Mouse (Mus musculus): ENCODE data around the gene Cdk14. TPM values are rescaled to one million over a fixed set of nuclear protein-coding genes. Genes with fewer than 3 reads are reported as not detected.

The Cdk14 gene
- polyA plus RNA-seq, 2 experiments: 0.68 to 1.4 TPM

GRCm38 (mm10) chr5:4891862-4892704 is 528.0 kb downstream of the Cdk14 start:
- Histone ChIP-seq H3K27me3 (ENCODE audit: control insufficient read depth, insufficient read depth, low read length) (no peaks in the 10 kb centered on the region), H3K36me3 (replicated peaks; ENCODE audit: control insufficient read depth, insufficient read depth, low read depth) (no peaks in the 10 kb centered on the region), H3K4me2 (ENCODE audit: low read depth) (no peak overlapping the region), H3K9ac (replicated peaks) (no peak overlapping the region), H3K4me1 (replicated peaks; ENCODE audit: control insufficient read depth in 2 of 2, insufficient read depth in 2 of 2, low read length in 1 of 2) (no peaks in the 10 kb centered on the region), H3K9me3 (ENCODE audit: control insufficient read depth, low read length) (no peaks in the 10 kb centered on the region), H3K27ac (no peak overlapping the region), H3K4me3 (ENCODE audit: insufficient read depth in 1 of 2, low read depth in 2 of 2, low read length in 2 of 2) (no peak overlapping the region)
- ATAC-seq (ENCODE audit: insufficient read depth) (no peak), DNase-seq (ENCODE audit: low read depth in 3 of 3, low spot score in 3 of 3) (no peak)
- 64% methylated on average over 17 of the region's 17 CpGs for whole genome bisulfite sequencing (ENCODE audit: insufficient replicate concordance)
- TF ChIP-seq CTCF (IDR thresholded peaks at IDR 0.05; ENCODE audit: low read depth) (no peak), EP300 (IDR thresholded peaks at IDR 0.05; ENCODE audit: low read depth) (no peak)

DNA sequence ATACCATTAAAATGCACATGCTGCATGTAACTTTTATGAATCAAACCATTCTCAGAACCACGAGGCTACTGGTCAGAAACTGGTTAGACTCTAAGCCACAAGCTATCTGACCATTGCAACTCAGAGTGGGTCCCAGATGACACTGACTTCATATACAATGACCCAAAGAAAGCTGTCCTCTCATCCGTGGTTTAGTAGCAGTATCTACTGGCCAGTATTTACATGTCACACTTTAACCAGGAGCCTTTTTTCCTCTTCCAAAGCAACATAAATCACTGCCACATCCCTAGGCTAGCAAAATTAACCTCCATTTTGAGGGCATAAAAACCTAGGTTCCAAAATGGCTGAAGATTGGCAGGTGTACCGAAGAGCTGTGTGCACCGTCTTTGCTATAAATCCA is 533.0 kb downstream of the Cdk14 start:
- no peak for TF ChIP-seq EP300 (IDR thresholded peaks at IDR 0.05; ENCODE audit: low read depth)
- no peak for TF ChIP-seq CTCF (IDR thresholded peaks at IDR 0.05; ENCODE audit: low read depth)
- Histone ChIP-seq H3K4me3 (ENCODE audit: insufficient read depth in 1 of 2, low read depth in 2 of 2, low read length in 2 of 2) (no peak overlapping the region), H3K4me2 (ENCODE audit: low read depth) (no peak overlapping the region), H3K4me1 (replicated peaks; ENCODE audit: control insufficient read depth in 2 of 2, insufficient read depth in 2 of 2, low read length in 1 of 2) (no peaks in the 10 kb centered on the region), H3K9me3 (ENCODE audit: control insufficient read depth, low read length) (no peaks in the 10 kb centered on the region), H3K9ac (replicated peaks) (no peak overlapping the region), H3K27ac (no peak overlapping the region), H3K27me3 (ENCODE audit: control insufficient read depth, insufficient read depth, low read length) (no peaks in the 10 kb centered on the region), H3K36me3 (replicated peaks; ENCODE audit: control insufficient read depth, insufficient read depth, low read depth) (no peaks in the 10 kb centered on the region)
- ATAC-seq (ENCODE audit: insufficient read depth): no peak
- 60% methylated on average over 4 of the region's 4 CpGs for WGBS (ENCODE audit: insufficient replicate concordance)
- no peak for DNase-seq (ENCODE audit: low read depth in 3 of 3, low spot score in 3 of 3)

DNA sequence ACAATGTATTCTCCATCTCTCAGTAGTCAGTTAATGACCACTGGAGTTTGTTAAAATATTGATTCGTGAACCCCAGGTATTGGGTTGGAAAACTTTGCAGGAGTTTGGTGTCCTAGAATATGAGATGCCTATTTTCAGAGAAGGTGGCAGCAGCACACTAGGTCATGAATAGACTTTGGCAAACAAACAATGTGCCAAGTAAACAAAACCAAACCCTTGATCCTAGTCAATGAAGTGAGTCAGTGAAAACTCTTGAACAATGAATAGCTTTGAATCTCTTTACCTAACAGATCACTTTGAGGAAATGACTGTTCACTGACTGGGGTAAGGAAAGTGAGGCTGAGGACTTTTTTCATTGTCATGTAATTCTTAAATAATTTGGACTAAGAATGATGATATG is 537.3 kb downstream of the Cdk14 start:
- TF ChIP-seq EP300 (IDR thresholded peaks at IDR 0.05; ENCODE audit: low read depth): no peak
- TF ChIP-seq CTCF (IDR thresholded peaks at IDR 0.05; ENCODE audit: low read depth): no peak
- DNase-seq (ENCODE audit: low read depth in 3 of 3, low spot score in 3 of 3): no peak
- ATAC-seq (ENCODE audit: insufficient read depth): no peak
- Histone ChIP-seq H3K9ac (replicated peaks) (no peak overlapping the region), H3K4me2 (ENCODE audit: low read depth) (no peak overlapping the region), H3K4me1 (replicated peaks; ENCODE audit: control insufficient read depth in 2 of 2, insufficient read depth in 2 of 2, low read length in 1 of 2) (no peaks in the 10 kb centered on the region), H3K9me3 (ENCODE audit: control insufficient read depth, low read length) (no peaks in the 10 kb centered on the region), H3K27ac (no peak overlapping the region), H3K27me3 (ENCODE audit: control insufficient read depth, insufficient read depth, low read length) (no peaks in the 10 kb centered on the region), H3K4me3 (ENCODE audit: insufficient read depth in 1 of 2, low read depth in 2 of 2, low read length in 2 of 2) (no peak overlapping the region), H3K36me3 (replicated peaks; ENCODE audit: control insufficient read depth, insufficient read depth, low read depth) (no peaks in the 10 kb centered on the region)
- WGBS (ENCODE audit: insufficient replicate concordance): 68% methylated on average over 1 of the region's 1 CpGs

DNA sequence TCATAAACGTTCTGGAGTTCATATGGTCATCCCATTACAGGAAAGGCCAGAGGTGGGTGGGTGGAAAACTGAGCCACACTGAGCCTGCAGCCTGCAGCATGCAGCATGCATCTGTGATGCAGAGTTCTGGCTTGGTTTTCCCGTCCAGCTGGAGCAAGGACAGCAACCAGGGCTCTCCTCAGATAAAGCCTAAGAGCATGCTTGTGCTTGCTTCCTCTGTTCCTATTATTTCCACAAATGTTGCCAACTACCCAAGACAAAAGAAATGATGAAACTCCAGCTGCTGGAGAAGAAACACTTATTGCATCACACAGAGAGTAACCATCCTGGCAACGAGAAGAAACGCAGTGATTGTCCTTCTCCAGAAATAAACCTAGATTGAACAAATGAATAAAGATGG is 539.8 kb downstream of the Cdk14 start:
- ATAC-seq (ENCODE audit: insufficient read depth): no peak

GRCm38 (mm10) chr5:4878934-4879333 is 541.2 kb downstream of the Cdk14 start:
- 52% methylated on average over 3 of the region's 3 CpGs for WGBS (ENCODE audit: insufficient replicate concordance)
- H3K4me3 ChIP-seq (ENCODE audit: insufficient read depth in 1 of 2, low read depth in 2 of 2, low read length in 2 of 2): no peak overlapping the region
- no peak overlapping the region for H3K27ac ChIP-seq
- TF ChIP-seq CTCF (IDR thresholded peaks at IDR 0.05; ENCODE audit: low read depth) (no peak), EP300 (IDR thresholded peaks at IDR 0.05; ENCODE audit: low read depth) (no peak)
- no peak overlapping the region for H3K9ac ChIP-seq (replicated peaks)
- ATAC-seq (ENCODE audit: insufficient read depth): no peak
- no peak overlapping the region for H3K4me2 ChIP-seq (ENCODE audit: low read depth)
- H3K4me1 ChIP-seq (replicated peaks; ENCODE audit: control insufficient read depth in 2 of 2, insufficient read depth in 2 of 2, low read length in 1 of 2): no peaks in the 10 kb centered on the region
- H3K36me3 ChIP-seq (replicated peaks; ENCODE audit: control insufficient read depth, insufficient read depth, low read depth): no peaks in the 10 kb centered on the region
- H3K9me3 ChIP-seq (ENCODE audit: control insufficient read depth, low read length): no peaks in the 10 kb centered on the region
- DNase-seq (ENCODE audit: low read depth in 3 of 3, low spot score in 3 of 3): no peak
- no peaks in the 10 kb centered on the region for H3K27me3 ChIP-seq (ENCODE audit: control insufficient read depth, insufficient read depth, low read length)

More for the DNA sequence above, 539.8 kb downstream of the Cdk14 start:
- no peaks in the 10 kb centered on the region for H3K27me3 ChIP-seq (ENCODE audit: control insufficient read depth, insufficient read depth, low read length)
- no peak for DNase-seq (ENCODE audit: low read depth in 3 of 3, low spot score in 3 of 3)
- H3K9me3 ChIP-seq (ENCODE audit: control insufficient read depth, low read length): no peaks in the 10 kb centered on the region
- no peak overlapping the region for H3K27ac ChIP-seq
- no peak for TF ChIP-seq EP300 (IDR thresholded peaks at IDR 0.05; ENCODE audit: low read depth)
- no peak for TF ChIP-seq CTCF (IDR thresholded peaks at IDR 0.05; ENCODE audit: low read depth)
- H3K36me3 ChIP-seq (replicated peaks; ENCODE audit: control insufficient read depth, insufficient read depth, low read depth): no peaks in the 10 kb centered on the region
- no peak overlapping the region for H3K9ac ChIP-seq (replicated peaks)
- 44% methylated on average over 4 of the region's 4 CpGs for WGBS (ENCODE audit: insufficient replicate concordance)
- no peaks in the 10 kb centered on the region for H3K4me1 ChIP-seq (replicated peaks; ENCODE audit: control insufficient read depth in 2 of 2, insufficient read depth in 2 of 2, low read length in 1 of 2)
- no peak overlapping the region for H3K4me3 ChIP-seq (ENCODE audit: insufficient read depth in 1 of 2, low read depth in 2 of 2, low read length in 2 of 2)
- no peak overlapping the region for H3K4me2 ChIP-seq (ENCODE audit: low read depth)
